Mouse (Mus musculus) limb, embryonic 10.5 days (tissue): ENCODE measurements around the gene Fut11. TPM values are rescaled to one million over a fixed set of nuclear protein-coding genes. Genes with fewer than 3 reads are reported as not detected.

ENCODE experiments used
- DNase-seq: peaks from one replicate; pipeline ENCODE4 v3.0.0-alpha.2; 2017; ENCODE audit warnings: low spot score
- H3K27ac ChIP-seq: fragments of 300-500 bp; sonication (generic); 2 replicates; pipeline ENCODE4 v1.5.1; 2016; ENCODE audit warnings: mild to moderate bottlenecking
- H3K27me3 ChIP-seq: fragments of 300-500 bp; sonication (generic); 2 replicates; pipeline ENCODE4 v1.6.1; 2016; ENCODE audit warnings: low read depth, mild to moderate bottlenecking; ENCODE audit not compliant: poor library complexity, severe bottlenecking
- H3K36me3 ChIP-seq: fragments of 300-500 bp; sonication (generic); 2 replicates; pipeline ENCODE4 v1.6.1; 2016; ENCODE audit warnings: mild to moderate bottlenecking, moderate library complexity
- H3K4me1 ChIP-seq: fragments of 300-500 bp; sonication (generic); 2 replicates; pipeline ENCODE4 v1.6.1; 2016
- H3K4me3 ChIP-seq: fragments of 300-500 bp; sonication (generic); 2 replicates; pipeline ENCODE4 v1.5.1; 2016; ENCODE audit warnings: mild to moderate bottlenecking, moderate library complexity
- H3K9me3 ChIP-seq: fragments of 300-500 bp; sonication (generic); replicated peaks from 2 replicates; pipeline ENCODE4 v1.6.1; 2016; ENCODE audit warnings: mild to moderate bottlenecking
- WGBS: fragments of 180-500 bp; shearing (Covaris S2); methylation state at CpG from one replicate; pipeline ENCODE4 v1.1.7; 2016; 5-methylcytosine and 5-hydroxymethylcytosine counted together
- polyA plus RNA-seq: library from polyadenylated mRNA; unstranded; fragments of >200 nt; fragmentation: Nextera tagmentation; extraction: Ambion mirVana; gene quantifications from 2 replicates; pipeline ENCODE4 v1.2.1, GENCODE M21; 2016

Gene Fut11
- polyA plus RNA-seq, 1 experiment from 2014 or later, result 20.4 TPM

- 53% methylated on average over 12 of the region's 12 CpGs for WGBS
- no peaks in the 10 kb centered on the region for H3K27me3 ChIP-seq
- no peak for DNase-seq
- H3K4me1 ChIP-seq, result peaks cover 26% of the 10 kb centered on the region
- H3K9me3 ChIP-seq, result no peaks in the 10 kb centered on the region
- H3K27ac ChIP-seq, result peak overlapping the region; percentile 97
- peaks cover 76% of the 10 kb centered on the region for H3K36me3 ChIP-seq
- H3K4me3 ChIP-seq, result peak overlapping the region; percentile 94
These were observed 38.5 kb downstream of the Fut11 start for GRCm38 (mm10) chr14:20733041-20733951.

GRCm38 (mm10) chr14:20733952-20734774, 39.4 kb downstream of the Fut11 start, which contains the start of gene Ndst2:
TSS of gene Ndst2 (minus strand) at chr14:20734562.
- H3K27me3 ChIP-seq, result no peaks in the 10 kb centered on the region

GRCm38 (mm10) chr14:20735052-20735451, 40.3 kb downstream of the Fut11 start:
- Histone ChIP-seq H3K27me3 (no peaks in the 10 kb centered on the region), H3K36me3 (peaks cover 76% of the 10 kb centered on the region), H3K9me3 (no peaks in the 10 kb centered on the region), H3K4me1 (peaks cover 26% of the 10 kb centered on the region), H3K4me3 (peak overlapping the region; percentile 94; the same call in 1 of the 2 replicates), H3K27ac (peak overlapping the region; percentile 97)
- DNase-seq, result no peak
- 79% methylated on average over 2 of the region's 2 CpGs for WGBS

More at GRCm38 (mm10) chr14:20733952-20734774, 39.4 kb downstream of the Fut11 start, which contains the start of gene Ndst2:
- DNase-seq, result peak; percentile 91
- WGBS, result under 1% methylated on average over 80 of the region's 81 CpGs
- Histone ChIP-seq H3K4me3 (peak within 1 kb of the TSS; percentile 94), H3K9me3 (no peaks in the 10 kb centered on the region), H3K4me1 (peaks cover 26% of the 10 kb centered on the region), H3K36me3 (peaks cover 76% of the 10 kb centered on the region), H3K27ac (peak within 1 kb of the TSS; percentile 97)

GRCm38 (mm10) chr14:20735892-20736390, 41.2 kb downstream of the Fut11 start:
- no peaks in the 10 kb centered on the region for H3K27me3 ChIP-seq
- no peak overlapping the region for H3K27ac ChIP-seq
- 90% methylated on average over 13 of the region's 13 CpGs for WGBS
- H3K4me1 ChIP-seq, result peaks cover 26% of the 10 kb centered on the region
- H3K9me3 ChIP-seq, result no peaks in the 10 kb centered on the region
- peaks cover 76% of the 10 kb centered on the region for H3K36me3 ChIP-seq
- DNase-seq, result no peak
- H3K4me3 ChIP-seq, result no peak overlapping the region

GRCm38 (mm10) chr14:20737306-20737705, 42.5 kb downstream of the Fut11 start:
- Histone ChIP-seq H3K27ac (0 out of 2 replicates have a peak overlapping the region, but pooled peaks have one; percentile 5), H3K4me1 (peaks cover 26% of the 10 kb centered on the region), H3K9me3 (no peaks in the 10 kb centered on the region), H3K4me3 (no peak overlapping the region), H3K27me3 (no peaks in the 10 kb centered on the region), H3K36me3 (peaks cover 76% of the 10 kb centered on the region)
- WGBS, result 48% methylated on average over 14 of the region's 14 CpGs
- DNase-seq, result peak; percentile 54

GRCm38 (mm10) chr14:20738511-20738910, 43.7 kb downstream of the Fut11 start:
- H3K36me3 ChIP-seq, result peaks cover 78% of the 10 kb centered on the region
- H3K4me3 ChIP-seq, result no peak overlapping the region
- peaks cover 19% of the 10 kb centered on the region for H3K4me1 ChIP-seq
- DNase-seq, result no peak
- H3K27ac ChIP-seq, result no peak overlapping the region
- 89% methylated on average over 8 of the region's 8 CpGs for WGBS
- no peaks in the 10 kb centered on the region for H3K9me3 ChIP-seq
- no peaks in the 10 kb centered on the region for H3K27me3 ChIP-seq

GRCm38 (mm10) chr14:20741301-20741700, 46.5 kb downstream of the Fut11 start:
- 0 out of 2 replicates have a peak overlapping the region, but pooled peaks have one; percentile 7 for H3K27ac ChIP-seq
- no peaks in the 10 kb centered on the region for H3K9me3 ChIP-seq
- peaks cover 4% of the 10 kb centered on the region; the same call in 1 of the 2 replicates for H3K4me1 ChIP-seq
- DNase-seq, result no peak
- 95% methylated on average over 9 of the region's 9 CpGs for WGBS
- H3K4me3 ChIP-seq, result no peak overlapping the region
- H3K36me3 ChIP-seq, result peaks cover 92% of the 10 kb centered on the region
- H3K27me3 ChIP-seq, result no peaks in the 10 kb centered on the region

- Histone ChIP-seq H3K36me3 (peaks cover 85% of the 10 kb centered on the region), H3K9me3 (no peaks in the 10 kb centered on the region), H3K27me3 (no peaks in the 10 kb centered on the region), H3K4me1 (no peaks in the 10 kb centered on the region), H3K4me3 (no peak overlapping the region), H3K27ac (no peak overlapping the region)
- DNase-seq, result no peak
- 90% methylated on average over 3 of the region's 3 CpGs for WGBS
These were observed 48.8 kb downstream of the Fut11 start for GRCm38 (mm10) chr14:20743614-20744013.

- Histone ChIP-seq H3K9me3 (no peaks in the 10 kb centered on the region), H3K4me1 (0 out of 2 replicates have a peak, but pooled peaks cover 3% of the 10 kb centered on the region), H3K27ac (no peak overlapping the region), H3K27me3 (no peaks in the 10 kb centered on the region), H3K4me3 (no peak overlapping the region), H3K36me3 (peaks cover 51% of the 10 kb centered on the region)
- DNase-seq, result no peak
- 87% methylated on average over 3 of the region's 3 CpGs for WGBS
These were observed 52.2 kb downstream of the Fut11 start for GRCm38 (mm10) chr14:20746935-20747334.

- 0 out of 2 replicates have a peak, but pooled peaks cover 3% of the 10 kb centered on the region for H3K4me1 ChIP-seq
- no peak for DNase-seq
- H3K4me3 ChIP-seq, result no peak overlapping the region
- H3K36me3 ChIP-seq, result peaks cover 48% of the 10 kb centered on the region
- 57% methylated on average over 4 of the region's 4 CpGs for WGBS
- H3K27ac ChIP-seq, result no peak overlapping the region
- H3K27me3 ChIP-seq, result no peaks in the 10 kb centered on the region
- H3K9me3 ChIP-seq, result no peaks in the 10 kb centered on the region
These were observed 53.6 kb downstream of the Fut11 start for GRCm38 (mm10) chr14:20748388-20748787.

- H3K36me3 ChIP-seq, result peaks cover 45% of the 10 kb centered on the region
- WGBS, result 94% methylated on average over 4 of the region's 4 CpGs
These were observed 54.8 kb downstream of the Fut11 start for GRCm38 (mm10) chr14:20749494-20750051.

GRCm38 (mm10) chr14:20750503-20750902, 55.7 kb downstream of the Fut11 start:
- Histone ChIP-seq H3K9me3 (no peaks in the 10 kb centered on the region), H3K36me3 (peaks cover 45% of the 10 kb centered on the region), H3K4me3 (no peak overlapping the region), H3K27ac (no peak overlapping the region), H3K27me3 (no peaks in the 10 kb centered on the region), H3K4me1 (0 out of 2 replicates have a peak, but pooled peaks cover 3% of the 10 kb centered on the region)
- 74% methylated on average over 5 of the region's 5 CpGs for WGBS
- DNase-seq, result no peak

More at GRCm38 (mm10) chr14:20749494-20750051, 54.8 kb downstream of the Fut11 start:
- H3K4me3 ChIP-seq, result no peak overlapping the region
- H3K27me3 ChIP-seq, result no peaks in the 10 kb centered on the region
- H3K27ac ChIP-seq, result no peak overlapping the region
- DNase-seq, result no peak
- 0 out of 2 replicates have a peak, but pooled peaks cover 3% of the 10 kb centered on the region for H3K4me1 ChIP-seq
- H3K9me3 ChIP-seq, result no peaks in the 10 kb centered on the region
